Mouse (Mus musculus): ENCODE measurements at regions not wholly inside any gene's neighbourhood (a gene's known extent, or its start where the extent isn't known, plus 50 kb on each side); places are given as distances from the start of the nearest gene placed in this dataset.

DNA sequence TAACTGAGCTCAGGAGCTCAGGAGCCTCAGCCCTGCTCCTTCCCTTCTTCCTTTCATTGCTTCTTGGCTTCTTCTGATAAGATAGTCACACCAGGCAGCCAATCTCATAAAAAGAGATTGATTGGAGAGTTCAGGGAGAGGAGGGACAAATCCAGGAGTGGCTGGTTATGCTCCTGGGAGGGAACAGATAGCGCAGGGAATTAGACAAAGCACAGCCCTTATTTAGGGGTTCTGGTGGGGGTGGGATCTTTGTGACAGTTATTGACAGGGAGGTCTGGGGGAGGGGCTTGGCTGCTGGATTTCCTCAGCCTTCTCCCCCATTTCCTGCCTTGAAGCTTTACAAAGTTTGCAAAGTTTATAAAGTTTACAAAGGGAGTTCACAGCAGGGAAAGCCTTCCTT lies 117.7 kb upstream of the Zc3h12c start:
- H3K4me2 ChIP-seq (replicated peaks; ENCODE audit: low read depth, low read length, severe bottlenecking) = no peak overlapping the region
- H3K4me1 ChIP-seq (ENCODE audit: control insufficient read depth, insufficient read depth, low read length) = no peaks in the 10 kb centered on the region
- DNase-seq (ENCODE audit: low spot score) = no peak
- no peak overlapping the region for H3K9ac ChIP-seq (ENCODE audit: low read depth, low read length, severe bottlenecking)
- no peaks in the 10 kb centered on the region for H3K36me3 ChIP-seq (ENCODE audit: control insufficient read depth, insufficient read depth, low read length)
- no peak overlapping the region for H3K27ac ChIP-seq (replicated peaks; ENCODE audit: low read depth, low read length)
- TF ChIP-seq POLR2A (IDR thresholded peaks at IDR 0.05; ENCODE audit: borderline replicate concordance, extremely low read depth, insufficient read depth, insufficient read length) = no peak
- H3K4me3 ChIP-seq (replicated peaks; ENCODE audit: low read length) = no peak overlapping the region
- WGBS = 25% methylated on average over 1 of the region's 1 CpGs
- H3K9me3 ChIP-seq (ENCODE audit: control insufficient read depth, low read length) = no peaks in the 10 kb centered on the region
- no peaks in the 10 kb centered on the region for H3K27me3 ChIP-seq (ENCODE audit: control insufficient read depth, insufficient read depth, low read length)
- no peak for ATAC-seq (ENCODE audit: low FRiP score, low read depth)

DNA sequence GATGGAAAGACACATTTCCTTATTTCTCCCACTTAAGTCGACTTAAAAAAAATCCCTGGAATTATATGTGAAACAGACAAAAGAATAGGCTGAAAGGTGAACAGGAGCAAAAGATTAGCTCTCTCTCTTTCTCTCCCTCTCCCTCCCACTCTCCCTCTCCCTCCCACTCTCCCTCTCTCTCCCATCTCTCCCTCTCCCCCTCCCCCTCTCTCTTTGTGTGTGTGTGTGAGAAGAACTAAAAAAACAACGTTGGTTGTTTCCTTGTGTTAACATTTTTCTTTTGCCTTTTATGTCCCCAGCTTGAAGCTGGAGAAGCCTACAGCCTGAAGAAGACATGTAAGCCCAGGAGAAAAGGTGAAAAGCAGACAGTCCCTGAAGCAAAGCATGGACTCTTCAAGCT lies 115.2 kb upstream of the Zc3h12c start:
- H3K9ac ChIP-seq (ENCODE audit: low read depth, low read length, severe bottlenecking) = no peak overlapping the region
- H3K9me3 ChIP-seq (ENCODE audit: control insufficient read depth, low read length) = no peaks in the 10 kb centered on the region
- no peaks in the 10 kb centered on the region for H3K27me3 ChIP-seq (ENCODE audit: control insufficient read depth, insufficient read depth, low read length)
- H3K4me1 ChIP-seq (ENCODE audit: control insufficient read depth, insufficient read depth, low read length) = no peaks in the 10 kb centered on the region
- no peak overlapping the region for H3K4me3 ChIP-seq (replicated peaks; ENCODE audit: low read length)
- ATAC-seq (ENCODE audit: low FRiP score, low read depth) (no peak), DNase-seq (ENCODE audit: low spot score) (no peak)
- no peak overlapping the region for H3K4me2 ChIP-seq (replicated peaks; ENCODE audit: low read depth, low read length, severe bottlenecking)
- H3K36me3 ChIP-seq (ENCODE audit: control insufficient read depth, insufficient read depth, low read length) = no peaks in the 10 kb centered on the region
- TF ChIP-seq POLR2A (IDR thresholded peaks at IDR 0.05; ENCODE audit: borderline replicate concordance, extremely low read depth, insufficient read depth, insufficient read length) = no peak
- WGBS = 27% methylated on average over 2 of the region's 2 CpGs
- H3K27ac ChIP-seq (replicated peaks; ENCODE audit: low read depth, low read length) = no peak overlapping the region

DNA sequence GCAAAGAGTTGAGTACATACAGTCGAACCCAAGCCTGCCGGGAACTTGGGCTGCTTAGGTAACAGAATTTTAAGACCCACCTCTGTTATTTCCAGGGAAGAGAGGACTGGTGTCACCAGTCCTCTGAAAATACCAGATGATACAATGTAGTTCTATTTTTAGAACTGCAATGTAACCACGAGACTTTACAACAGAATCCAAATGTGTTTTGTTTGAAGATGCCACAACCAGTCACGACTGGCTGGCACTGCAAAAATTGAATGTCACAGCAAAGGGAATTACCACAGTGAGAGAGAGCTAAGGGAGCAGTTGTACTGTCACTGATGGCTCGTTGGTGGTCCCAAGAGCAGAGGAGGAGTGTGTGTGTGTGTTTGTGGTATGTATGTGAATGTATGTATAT lies 112.6 kb upstream of the Zc3h12c start:
- no peaks in the 10 kb centered on the region for H3K9me3 ChIP-seq (ENCODE audit: control insufficient read depth, low read length)
- H3K4me2 ChIP-seq (replicated peaks; ENCODE audit: low read depth, low read length, severe bottlenecking) = no peak overlapping the region
- no peaks in the 10 kb centered on the region for H3K27me3 ChIP-seq (ENCODE audit: control insufficient read depth, insufficient read depth, low read length)
- H3K27ac ChIP-seq (replicated peaks; ENCODE audit: low read depth, low read length) = no peak overlapping the region
- no peaks in the 10 kb centered on the region for H3K4me1 ChIP-seq (ENCODE audit: control insufficient read depth, insufficient read depth, low read length)
- H3K36me3 ChIP-seq (ENCODE audit: control insufficient read depth, insufficient read depth, low read length) = no peaks in the 10 kb centered on the region
- H3K9ac ChIP-seq (ENCODE audit: low read depth, low read length, severe bottlenecking) = no peak overlapping the region
- TF ChIP-seq POLR2A (IDR thresholded peaks at IDR 0.05; ENCODE audit: borderline replicate concordance, extremely low read depth, insufficient read depth, insufficient read length) = no peak
- DNase-seq (ENCODE audit: low spot score) = no peak
- no peak for ATAC-seq (ENCODE audit: low FRiP score, low read depth)
- 69% methylated on average over 5 of the region's 5 CpGs for WGBS
- no peak overlapping the region for H3K4me3 ChIP-seq (replicated peaks; ENCODE audit: low read length)

DNA sequence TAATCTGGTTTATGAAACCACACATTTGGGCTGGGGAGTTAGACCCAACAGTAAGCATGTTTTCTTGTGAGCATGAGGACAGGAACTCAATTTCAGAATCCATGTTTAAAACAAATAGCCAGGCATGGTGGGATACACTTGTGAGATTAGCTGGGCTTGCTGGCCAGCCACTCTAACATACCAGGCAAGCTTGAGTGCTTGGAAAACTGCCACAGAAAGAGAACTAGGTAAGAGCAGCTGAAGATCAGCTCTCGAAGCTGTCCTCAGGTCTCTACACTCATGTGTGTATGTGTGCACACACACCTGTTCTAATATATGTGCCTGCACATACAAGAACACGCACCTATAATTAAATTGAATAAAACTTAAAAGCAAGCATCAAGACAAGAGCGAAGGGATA lies 112.2 kb upstream of the Zc3h12c start:
- Histone ChIP-seq H3K4me3 (replicated peaks; ENCODE audit: low read length) (no peak overlapping the region), H3K36me3 (ENCODE audit: control insufficient read depth, insufficient read depth, low read length) (no peaks in the 10 kb centered on the region), H3K9me3 (ENCODE audit: control insufficient read depth, low read length) (no peaks in the 10 kb centered on the region), H3K27ac (replicated peaks; ENCODE audit: low read depth, low read length) (no peak overlapping the region), H3K4me1 (ENCODE audit: control insufficient read depth, insufficient read depth, low read length) (no peaks in the 10 kb centered on the region), H3K4me2 (replicated peaks; ENCODE audit: low read depth, low read length, severe bottlenecking) (no peak overlapping the region), H3K9ac (ENCODE audit: low read depth, low read length, severe bottlenecking) (no peak overlapping the region), H3K27me3 (ENCODE audit: control insufficient read depth, insufficient read depth, low read length) (no peaks in the 10 kb centered on the region)
- no peak for ATAC-seq (ENCODE audit: low FRiP score, low read depth)
- 89% methylated on average over 3 of the region's 3 CpGs for WGBS
- no peak for DNase-seq (ENCODE audit: low spot score)
- TF ChIP-seq POLR2A (IDR thresholded peaks at IDR 0.05; ENCODE audit: borderline replicate concordance, extremely low read depth, insufficient read depth, insufficient read length) = no peak

DNA sequence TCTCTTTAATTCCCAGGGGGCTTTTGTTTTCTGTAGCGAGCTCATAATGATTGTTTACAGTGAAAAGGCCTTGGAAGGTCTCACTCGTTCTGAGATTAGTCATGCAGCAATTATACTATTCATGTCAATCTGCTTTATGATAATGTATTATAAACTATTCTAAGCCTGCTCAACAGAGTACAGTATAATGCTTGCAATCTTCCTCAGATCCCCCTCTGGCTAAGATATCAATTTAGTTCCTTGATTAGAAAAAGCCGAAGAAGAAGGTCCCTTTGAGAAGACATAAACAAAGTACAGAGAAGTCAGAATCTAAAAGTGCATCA lies 110.3 kb upstream of the Zc3h12c start:
- no peak overlapping the region for H3K9ac ChIP-seq (ENCODE audit: low read depth, low read length, severe bottlenecking)
- TF ChIP-seq POLR2A (IDR thresholded peaks at IDR 0.05; ENCODE audit: borderline replicate concordance, extremely low read depth, insufficient read depth, insufficient read length) = no peak
- H3K4me1 ChIP-seq (ENCODE audit: control insufficient read depth, insufficient read depth, low read length) = no peaks in the 10 kb centered on the region
- H3K36me3 ChIP-seq (ENCODE audit: control insufficient read depth, insufficient read depth, low read length) = no peaks in the 10 kb centered on the region
- H3K27me3 ChIP-seq (ENCODE audit: control insufficient read depth, insufficient read depth, low read length) = no peaks in the 10 kb centered on the region
- no peak for DNase-seq (ENCODE audit: low spot score)
- WGBS = 63% methylated on average over 3 of the region's 3 CpGs
- ATAC-seq (ENCODE audit: low FRiP score, low read depth) = no peak
- H3K9me3 ChIP-seq (ENCODE audit: control insufficient read depth, low read length) = no peaks in the 10 kb centered on the region
- H3K4me3 ChIP-seq (replicated peaks; ENCODE audit: low read length) = no peak overlapping the region
- no peak overlapping the region for H3K27ac ChIP-seq (replicated peaks; ENCODE audit: low read depth, low read length)
- H3K4me2 ChIP-seq (replicated peaks; ENCODE audit: low read depth, low read length, severe bottlenecking) = no peak overlapping the region

DNA sequence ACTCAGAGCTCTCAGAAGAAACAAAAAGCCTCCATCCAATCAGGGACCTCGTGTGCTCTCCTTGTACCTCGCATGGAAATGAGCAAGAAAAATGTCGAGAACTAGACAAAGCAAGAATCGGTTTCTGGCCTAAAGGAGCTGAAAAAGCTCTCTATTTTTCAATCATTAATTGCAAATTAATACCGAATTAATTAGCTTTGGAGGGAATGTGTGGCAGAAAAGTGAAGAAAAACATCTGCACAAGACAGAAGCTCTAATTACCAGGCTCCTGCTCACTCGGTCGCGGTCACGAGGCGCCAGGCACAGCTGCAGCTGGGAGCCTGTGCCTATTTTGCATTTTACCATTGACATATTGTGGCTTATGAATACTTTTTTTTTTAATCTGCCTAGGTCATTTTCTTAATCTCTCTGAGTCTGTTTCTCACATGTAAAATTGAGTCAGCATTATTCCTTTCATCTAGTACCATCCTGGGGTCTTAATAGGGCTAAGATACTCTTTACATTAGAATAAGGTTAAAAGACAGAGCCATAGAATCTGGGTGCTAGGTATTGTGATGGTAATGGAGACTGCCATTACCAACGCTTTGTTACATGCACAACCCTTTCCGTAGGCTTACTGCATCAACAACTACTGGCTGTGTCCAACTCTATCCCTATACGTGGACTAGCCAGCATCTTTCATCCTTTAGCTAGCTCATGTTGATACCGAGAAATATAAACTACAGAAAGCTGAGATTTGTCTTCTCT lies 109.8 kb upstream of the Zc3h12c start:
- no peak for TF ChIP-seq POLR2A (IDR thresholded peaks at IDR 0.05; ENCODE audit: borderline replicate concordance, extremely low read depth, insufficient read depth, insufficient read length)
- DNase-seq (ENCODE audit: low spot score) (no peak), ATAC-seq (ENCODE audit: low FRiP score, low read depth) (no peak)
- Histone ChIP-seq H3K27ac (replicated peaks; ENCODE audit: low read depth, low read length) (no peak overlapping the region), H3K4me3 (replicated peaks; ENCODE audit: low read length) (no peak overlapping the region), H3K27me3 (ENCODE audit: control insufficient read depth, insufficient read depth, low read length) (no peaks in the 10 kb centered on the region), H3K9ac (ENCODE audit: low read depth, low read length, severe bottlenecking) (no peak overlapping the region), H3K4me2 (replicated peaks; ENCODE audit: low read depth, low read length, severe bottlenecking) (no peak overlapping the region), H3K36me3 (ENCODE audit: control insufficient read depth, insufficient read depth, low read length) (no peaks in the 10 kb centered on the region), H3K4me1 (ENCODE audit: control insufficient read depth, insufficient read depth, low read length) (no peaks in the 10 kb centered on the region), H3K9me3 (ENCODE audit: control insufficient read depth, low read length) (no peaks in the 10 kb centered on the region)
- WGBS = 43% methylated on average over 14 of the region's 14 CpGs

Measured in limb, embryonic 14.5 days (tissue).